8 mouse cellular contexts compared by ENCODE assay signal in genomic region chr16:44138377-44138978, GRCm38 (mm10). TPM values are rescaled to one million over a fixed set of nuclear protein-coding genes. Genes with fewer than 3 reads are reported as not detected.
A peak's percentile ranks its signal among the peaks of the same experiment; 100 is the strongest.
DNase-seq lines count a peak whose midpoint lies in the region; ATAC-seq lines count a peak whose summit lies in the region.

No protein-coding gene starts in this region.

- H3K9ac ChIP-seq in forebrain, embryonic 13.5 days, result peak overlapping the region; percentile 91
- peak overlapping the region; percentile 94 for H3K9ac ChIP-seq in kidney, embryonic 16.5 days (replicated peaks; ENCODE audit: low read length)
- peak overlapping the region; percentile 91 for H3K9ac ChIP-seq in midbrain, embryonic 13.5 days (replicated peaks)

- WGBS in forebrain, embryonic 13.5 days, result 1% methylated on average over 24 of the region's 24 CpGs
- WGBS in kidney, embryonic 16.5 days, result under 1% methylated on average over 24 of the region's 24 CpGs
- under 1% methylated on average over 24 of the region's 24 CpGs for WGBS in midbrain, embryonic 13.5 days

- peak overlapping the region; percentile 97 for H3K4me2 ChIP-seq in forebrain, embryonic 13.5 days
- peak overlapping the region; percentile 75 for H3K4me2 ChIP-seq in kidney, embryonic 16.5 days (replicated peaks; ENCODE audit: low read depth, low read length)
- peak overlapping the region; percentile 97 for H3K4me2 ChIP-seq in midbrain, embryonic 13.5 days (replicated peaks)

- ATAC-seq in forebrain, embryonic 13.5 days, result no peak
- no peak; the same call in 1 of the 2 replicates for ATAC-seq in kidney, embryonic 16.5 days (ENCODE audit: low FRiP score, low TSS enrichment)
- no peak; the same call in 1 of the 2 replicates for ATAC-seq in midbrain, embryonic 13.5 days
- no peak for ATAC-seq in erythroid progenitor cell, adult 5-6 weeks (replicated peaks; ENCODE audit: low FRiP score, poor library complexity, severe bottlenecking)

- no peaks in the 10 kb centered on the region for H3K27me3 ChIP-seq in forebrain, embryonic 13.5 days
- H3K27me3 ChIP-seq in kidney, embryonic 16.5 days (ENCODE audit: insufficient read depth, low read length), result no peaks in the 10 kb centered on the region
- H3K27me3 ChIP-seq in midbrain, embryonic 13.5 days, result no peaks in the 10 kb centered on the region

- no peaks in the 10 kb centered on the region for H3K36me3 ChIP-seq in forebrain, embryonic 13.5 days (ENCODE audit: poor library complexity, severe bottlenecking)
- no peaks in the 10 kb centered on the region for H3K36me3 ChIP-seq in kidney, embryonic 16.5 days (ENCODE audit: insufficient read depth, low read length)
- no peaks in the 10 kb centered on the region for H3K36me3 ChIP-seq in midbrain, embryonic 13.5 days

- peak overlapping the region; percentile 98 for H3K27ac ChIP-seq in forebrain, embryonic 13.5 days
- H3K27ac ChIP-seq in kidney, embryonic 16.5 days (ENCODE audit: low read length), result peak overlapping the region; percentile 100
- H3K27ac ChIP-seq in midbrain, embryonic 13.5 days, result peak overlapping the region; percentile 97

- H3K9me3 ChIP-seq in forebrain, embryonic 13.5 days (replicated peaks), result no peaks in the 10 kb centered on the region
- no peaks in the 10 kb centered on the region for H3K9me3 ChIP-seq in kidney, embryonic 16.5 days (ENCODE audit: low read length)
- no peaks in the 10 kb centered on the region for H3K9me3 ChIP-seq in midbrain, embryonic 13.5 days

- DNase-seq in layer of hippocampus, postnatal 36 days, result peak; percentile 20 to 24
- DNase-seq in layer of hippocampus, adult 11-12 months (ENCODE audit: low spot score), result no peak
- peak; percentile 1 for DNase-seq in T-cell, adult 2 months (ENCODE audit: low spot score)
- DNase-seq in c-Kit-positive CD71-positive TER-119-positive erythroid progenitor cells, embryonic 14.5 days (ENCODE audit: low spot score), result no peak

- peaks cover 29% of the 10 kb centered on the region for H3K4me1 ChIP-seq in forebrain, embryonic 13.5 days
- H3K4me1 ChIP-seq in kidney, embryonic 16.5 days (ENCODE audit: insufficient read depth, low read length), result peaks cover 12% of the 10 kb centered on the region; the same call in 1 of the 2 replicates
- H3K4me1 ChIP-seq in midbrain, embryonic 13.5 days (replicated peaks), result peaks cover 35% of the 10 kb centered on the region

- H3K4me3 ChIP-seq in forebrain, embryonic 13.5 days, result peak overlapping the region; percentile 97
- peak overlapping the region; percentile 95 for H3K4me3 ChIP-seq in kidney, embryonic 16.5 days (ENCODE audit: low read length)
- H3K4me3 ChIP-seq in midbrain, embryonic 13.5 days (replicated peaks), result peak overlapping the region; percentile 93

RNA-seq across cellular contexts. Expression of gene Atp6v1a, which starts 1.0 kb away (rescaled TPM):
- total RNA-seq in layer of hippocampus, postnatal 36 days (2021), result 100 to 1,000 TPM; 559 to 583 TPM
- polyA plus RNA-seq in forebrain, embryonic 13.5 days (2015; fragmentation: Nextera tagmentation; extraction: Ambion mirVana), result 63.6 and 73.3 TPM in 2 replicates
- 116 and 123 TPM in 2 replicates for polyA plus RNA-seq in kidney, embryonic 16.5 days (2015; fragmentation: Nextera tagmentation; extraction: Ambion mirVana)
- polyA plus RNA-seq in midbrain, embryonic 13.5 days (2015; fragmentation: Nextera tagmentation; extraction: Ambion mirVana), result 84.8 and 88.7 TPM in 2 replicates
- total RNA-seq in erythroid progenitor cell, adult 5-6 weeks (2015; ENCODE audit: low replicate concordance), result 13.0 TPM in 2 replicates
- 16.3 and 18.0 TPM in 2 replicates for total RNA-seq in erythroid progenitor cell, adult 5-6 weeks (2017; ENCODE audit: low replicate concordance)

RNA-seq across cellular contexts. Expression of gene Naa50, which starts 1.2 kb away (rescaled TPM):
- total RNA-seq in layer of hippocampus, postnatal 36 days (2021), result 10 to 100 TPM; 64.5 to 68.8 TPM
- 90.4 and 95.0 TPM in 2 replicates for polyA plus RNA-seq in forebrain, embryonic 13.5 days (2015; fragmentation: Nextera tagmentation; extraction: Ambion mirVana)
- polyA plus RNA-seq in kidney, embryonic 16.5 days (2015; fragmentation: Nextera tagmentation; extraction: Ambion mirVana), result 102 and 106 TPM in 2 replicates
- 71.2 and 74.9 TPM in 2 replicates for polyA plus RNA-seq in midbrain, embryonic 13.5 days (2015; fragmentation: Nextera tagmentation; extraction: Ambion mirVana)
- total RNA-seq in erythroid progenitor cell, adult 5-6 weeks (2015; ENCODE audit: low replicate concordance), result 34.0 and 35.0 TPM in 2 replicates
- total RNA-seq in erythroid progenitor cell, adult 5-6 weeks (2017; ENCODE audit: low replicate concordance), result 36.5 and 47.6 TPM in 2 replicates

RNA-seq across cellular contexts. Expression of gene Usf3, which starts 34.6 kb away (rescaled TPM):
- 10 to 100 TPM; 36.5 to 46.7 TPM for total RNA-seq in layer of hippocampus, postnatal 36 days (2021)
- polyA plus RNA-seq in forebrain, embryonic 13.5 days (2015; fragmentation: Nextera tagmentation; extraction: Ambion mirVana), result 3.3 and 3.7 TPM in 2 replicates
- polyA plus RNA-seq in kidney, embryonic 16.5 days (2015; fragmentation: Nextera tagmentation; extraction: Ambion mirVana), result 3.0 and 3.5 TPM in 2 replicates
- 2.7 and 3.4 TPM in 2 replicates for polyA plus RNA-seq in midbrain, embryonic 13.5 days (2015; fragmentation: Nextera tagmentation; extraction: Ambion mirVana)
- total RNA-seq in erythroid progenitor cell, adult 5-6 weeks (2015; ENCODE audit: low replicate concordance), result 24.3 and 30.3 TPM in 2 replicates
- 13.1 and 16.0 TPM in 2 replicates for total RNA-seq in erythroid progenitor cell, adult 5-6 weeks (2017; ENCODE audit: low replicate concordance)

Comparison
In these comparisons a context has a peak if more than half of its experiments do, and no peak if none do; other contexts are left out.
1. DNase-seq: peak in layer of hippocampus, postnatal 36 days (2 of 2) and T-cell, adult 2 months (single experiment); none in layer of hippocampus, adult 11-12 months (single experiment) and c-Kit-positive CD71-positive TER-119-positive erythroid progenitor cells, embryonic 14.5 days (single experiment).
2. Peak in every context shown above with its lines, with median percentiles within 50 percentile points of each other: H3K27ac ChIP-seq, H3K4me2 ChIP-seq, H3K4me3 ChIP-seq and H3K9ac ChIP-seq.